Mouse (Mus musculus) adrenal gland, adult 18-20 months (tissue): ENCODE results near the gene Prr5l. TPM values are rescaled to one million over a fixed set of nuclear protein-coding genes. Genes with fewer than 3 reads are reported as not detected.
"Not testable (repeated sequence)": the region's sequence is repeated elsewhere in the genome, so short reads cannot be mapped to it uniquely, and the experiment has no call there.

Experiments used
- DNase-seq, 2 experiments: peaks; one replicate each; pipeline ENCODE4 v3.0.0; 2021 to 2022; ENCODE audit warnings: low spot score in 2 of 2
- total RNA-seq, 2 experiments: library from RNA; stranded (reverse); gene quantifications; 1 replicate in 1 of 2; 2 replicates in 1 of 2; pipeline ENCODE4 v1.2.3; 2021

Gene Prr5l
- total RNA-seq, 2 experiments from 2014 or later, result 3.9 to 5.6 TPM

- DNase-seq, result no peak
These were observed 101.5 kb downstream of the Prr5l start for GRCm38 (mm10) chr2:101781357-101781777.

- no peak for DNase-seq
These were observed 104.7 kb downstream of the Prr5l start for GRCm38 (mm10) chr2:101778080-101778479.

DNA sequence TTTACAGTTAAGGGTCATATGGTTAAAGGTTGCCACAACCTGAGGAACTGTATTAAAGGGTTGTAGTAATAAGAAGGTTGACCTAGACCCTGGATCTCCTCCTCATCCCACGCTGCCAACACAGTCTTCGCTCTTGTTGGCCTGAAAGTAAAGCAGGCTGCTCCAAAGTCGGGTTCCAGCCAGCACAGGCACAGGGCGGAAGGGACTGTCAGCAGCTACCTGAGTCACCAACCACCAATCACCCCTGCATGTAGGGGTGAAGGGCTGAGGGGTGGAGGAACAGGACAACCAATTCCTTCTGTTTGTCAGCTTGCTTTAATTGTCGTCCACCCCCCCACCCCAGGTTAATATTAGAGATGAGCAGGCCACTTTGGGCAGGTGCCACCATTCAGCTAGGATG, 119.3 kb downstream of the Prr5l start:
- DNase-seq, result no peak

DNA sequence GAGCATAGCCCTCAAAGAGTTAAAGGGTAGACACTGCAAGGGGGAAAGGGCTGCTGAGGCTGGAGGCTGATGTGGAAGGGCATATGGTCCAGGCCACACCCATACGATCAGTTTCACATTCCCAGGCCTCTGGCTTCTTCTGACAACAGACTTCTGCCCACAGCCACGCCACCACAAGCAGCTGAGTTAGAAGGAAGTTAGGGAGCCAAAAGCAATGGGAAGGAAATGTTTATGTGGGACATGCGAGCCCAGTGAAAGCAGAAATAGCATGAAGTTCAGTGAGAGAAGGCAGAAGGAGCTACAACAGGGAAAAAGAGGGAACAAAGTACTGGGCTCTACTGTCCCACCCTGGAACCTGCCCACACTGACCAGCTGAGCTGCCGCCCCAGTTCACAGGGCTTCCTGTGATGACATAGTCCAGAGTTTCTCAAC, 119.9 kb downstream of the Prr5l start:
- DNase-seq, result no peak

- DNase-seq, result no peak
These were observed 120.4 kb downstream of the Prr5l start for GRCm38 (mm10) chr2:101762405-101762804.

- no peak for DNase-seq
These were observed 120.9 kb downstream of the Prr5l start for GRCm38 (mm10) chr2:101761898-101762297.

DNA sequence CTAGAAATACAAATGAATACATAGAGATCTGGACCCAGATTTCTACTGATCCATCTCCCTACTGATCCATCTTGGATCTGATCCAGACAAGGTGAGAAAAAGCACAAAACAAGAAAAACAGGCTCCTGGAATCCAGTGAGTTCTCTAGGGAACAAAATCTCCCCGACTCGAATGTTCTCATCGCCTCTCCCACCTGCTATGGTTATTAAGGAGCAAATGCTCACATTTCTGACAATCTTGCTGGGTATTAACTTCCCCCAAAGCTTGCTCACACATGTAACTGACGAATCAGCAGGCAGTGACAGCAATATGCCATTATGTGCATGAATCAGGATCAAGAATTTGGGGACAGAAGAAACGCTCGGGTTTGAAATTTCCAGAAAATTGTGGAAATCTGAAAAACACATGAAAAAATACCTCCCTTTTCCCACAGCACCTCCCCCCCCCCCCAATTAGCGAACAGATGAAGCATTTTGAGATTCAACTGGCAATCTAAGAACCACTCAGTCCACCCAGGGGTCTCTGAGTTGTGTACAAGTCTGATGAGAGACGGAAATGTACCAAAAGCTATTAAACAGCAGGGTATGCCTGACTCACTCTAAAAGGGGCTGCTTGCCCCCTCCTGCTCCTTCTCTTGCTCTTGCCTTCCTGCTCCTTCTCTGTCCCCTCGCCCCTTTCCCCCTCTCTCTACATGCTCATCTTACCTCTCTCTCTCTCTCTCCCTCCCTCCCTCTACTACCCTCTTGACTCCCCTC, 123.1 kb downstream of the Prr5l start:
- no peak for DNase-seq

GRCm38 (mm10) chr2:101757806-101758205, 125.0 kb downstream of the Prr5l start:
- no peak for DNase-seq

GRCm38 (mm10) chr2:101756069-101756753, 126.6 kb downstream of the Prr5l start:
- no peak for DNase-seq

- no peak for DNase-seq
These were observed 127.8 kb downstream of the Prr5l start for GRCm38 (mm10) chr2:101754939-101755555.

DNA sequence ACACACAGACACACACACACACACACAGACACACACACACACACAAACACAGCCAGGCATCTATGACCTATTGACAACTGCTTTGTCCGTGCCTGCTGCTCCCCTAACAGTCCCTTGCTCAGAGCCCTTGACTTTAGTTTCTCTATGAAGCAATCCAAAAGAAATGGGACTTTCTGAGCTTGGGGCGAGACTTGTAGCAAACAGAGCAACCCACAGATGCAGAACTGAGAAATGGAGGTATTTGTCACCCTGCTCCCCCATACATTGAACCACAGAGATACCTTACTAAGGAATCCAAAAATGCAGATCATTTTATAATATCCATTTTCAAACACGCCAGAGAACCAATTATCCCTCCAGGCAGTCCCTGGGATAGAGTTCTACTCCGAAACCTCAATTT, 128.4 kb downstream of the Prr5l start:
- DNase-seq, result no peak

DNA sequence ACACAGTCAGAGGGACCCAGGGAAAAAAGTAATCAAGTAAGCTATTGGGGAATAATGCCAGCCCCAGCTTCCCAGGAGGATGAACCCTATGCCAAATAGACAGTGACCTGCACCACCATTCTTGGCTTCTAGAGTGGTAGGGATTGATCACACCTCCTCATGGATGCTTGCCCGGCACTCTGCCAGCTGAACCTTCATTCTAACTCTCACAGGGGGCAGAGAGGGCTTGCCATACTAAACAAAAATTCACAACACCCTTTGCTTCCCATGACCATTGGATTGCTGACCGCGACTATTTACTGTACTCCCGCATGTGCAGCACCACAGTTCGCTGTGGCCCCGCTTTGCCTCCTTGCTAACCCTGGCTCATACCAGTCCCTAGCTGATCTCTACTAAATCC, 129.8 kb downstream of the Prr5l start:
- no peak for DNase-seq

- peak; percentile 13 to 33 for DNase-seq
These were observed 130.4 kb downstream of the Prr5l start for GRCm38 (mm10) chr2:101752402-101752801.

DNA sequence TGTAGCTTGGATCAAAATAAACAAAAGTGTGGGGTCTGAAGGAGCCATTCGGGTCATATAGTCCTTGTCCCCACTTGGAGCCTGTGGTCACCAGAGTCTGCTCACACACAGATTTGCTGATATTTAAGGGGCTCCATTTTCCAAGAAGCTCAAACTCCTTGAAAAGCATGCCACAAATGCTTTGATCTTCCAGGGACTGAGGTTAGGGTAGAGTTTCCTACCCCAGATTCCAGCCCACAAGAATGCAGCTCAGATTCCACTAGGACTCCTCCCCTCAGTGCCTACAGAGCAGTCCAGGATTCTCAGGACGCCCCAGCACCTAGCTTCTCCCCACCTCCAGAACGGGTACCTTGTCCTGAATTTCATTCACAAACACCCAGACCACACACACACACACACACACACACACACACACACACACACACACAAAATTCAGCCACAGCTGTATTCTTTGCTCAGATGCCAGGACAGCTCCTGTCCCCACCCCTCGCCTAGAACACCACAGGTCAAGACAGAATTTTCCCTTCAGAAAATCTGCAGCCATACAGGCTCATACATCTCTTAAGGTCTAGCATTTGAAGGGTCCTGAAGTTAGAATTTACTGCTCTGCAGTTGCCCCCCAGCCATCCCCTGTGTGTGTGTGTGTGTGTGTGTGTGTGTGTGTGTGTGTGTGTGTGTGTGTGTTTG, 131.4 kb downstream of the Prr5l start:
- DNase-seq, result no peak

DNA sequence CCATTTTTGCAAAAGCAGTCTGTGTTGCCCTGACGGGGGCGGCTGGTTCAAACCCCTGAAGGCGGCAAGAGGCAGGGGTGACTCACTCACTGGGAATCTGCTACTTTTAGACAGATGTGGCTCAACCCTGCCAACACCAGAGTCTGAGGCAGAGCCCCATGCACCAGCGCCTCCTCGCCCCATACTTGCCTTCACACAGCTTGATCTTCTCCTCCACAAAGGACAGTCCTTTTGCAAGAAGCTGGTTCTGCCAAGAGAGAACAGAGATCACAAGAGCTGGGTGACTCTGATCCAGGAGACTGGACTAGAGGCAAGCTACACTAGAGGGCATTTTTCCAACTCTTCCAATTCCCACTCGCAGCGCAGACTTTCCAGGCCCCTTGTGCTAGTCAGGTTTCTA, 136.3 kb downstream of the Prr5l start:
- no peak for DNase-seq

DNA sequence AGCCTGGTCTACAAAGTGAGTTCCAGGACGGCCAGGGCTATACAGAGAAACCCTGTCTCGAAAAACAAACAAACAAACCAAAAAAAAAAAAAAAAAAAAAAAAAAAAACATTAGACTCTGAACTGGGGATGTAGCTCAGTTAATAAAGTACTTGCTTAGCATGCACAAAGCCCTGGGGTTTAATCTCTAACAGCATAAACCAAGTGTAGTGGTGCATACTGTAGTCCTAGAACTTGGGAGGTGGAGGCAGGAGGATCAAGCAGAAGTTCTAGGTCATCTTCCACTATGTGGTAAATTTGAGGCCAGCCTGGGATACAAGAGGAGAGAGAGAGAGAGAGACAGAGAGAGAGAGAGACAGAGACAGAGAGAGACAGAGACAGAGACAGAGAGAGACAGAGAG, 137.2 kb downstream of the Prr5l start:
- DNase-seq, result not testable (repeated sequence)

- no peak for DNase-seq
These were observed 140.6 kb downstream of the Prr5l start for GRCm38 (mm10) chr2:101742072-101742860.

DNA sequence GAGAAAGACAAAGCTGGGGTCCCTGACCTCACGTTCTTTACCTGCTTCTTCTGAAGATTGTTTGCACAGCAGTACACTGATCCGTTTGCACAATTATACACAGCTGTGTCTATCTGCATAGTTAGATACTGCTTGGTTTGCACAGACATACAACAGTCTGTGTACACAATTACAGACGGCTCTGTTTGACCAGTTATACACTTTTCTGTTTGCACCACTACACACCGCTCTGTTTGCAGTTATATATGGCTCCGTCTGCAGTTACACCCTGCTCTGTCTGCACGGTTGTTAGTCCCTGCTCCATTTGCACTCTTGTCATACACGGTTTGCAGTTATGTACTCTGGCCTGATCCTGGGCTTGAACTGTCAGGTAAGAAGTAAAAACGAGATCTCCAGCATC, 141.2 kb downstream of the Prr5l start:
- DNase-seq, result no peak

- no peak for DNase-seq
These were observed 142.9 kb downstream of the Prr5l start for GRCm38 (mm10) chr2:101739914-101740313.

GRCm38 (mm10) chr2:101733564-101733963, 149.3 kb downstream of the Prr5l start:
- no peak for DNase-seq

DNA sequence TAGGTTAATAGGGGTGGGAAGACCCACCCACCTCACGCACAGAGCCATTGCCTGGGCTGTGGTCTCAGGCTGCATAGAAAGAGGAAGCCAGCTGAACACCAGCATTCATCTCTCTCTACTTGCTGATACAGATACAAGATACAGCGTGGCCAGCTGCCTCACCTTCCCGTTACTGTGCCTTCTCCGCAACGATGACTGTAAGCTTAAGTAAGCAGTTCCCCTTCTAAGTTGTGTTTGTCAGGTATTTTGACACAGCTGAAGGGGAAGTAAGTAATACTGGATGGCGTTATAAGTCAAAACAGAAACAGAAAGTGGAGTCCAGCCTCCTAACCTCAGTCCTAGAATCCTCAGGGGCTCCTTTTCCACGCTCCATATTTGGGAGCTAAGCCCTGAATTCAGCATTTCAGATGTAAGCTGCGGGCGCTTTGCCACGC, 150.0 kb downstream of the Prr5l start:
- DNase-seq, result no peak
